In genomic region chr8:47298460-47298859, GRCm38 (mm10) we compare ENCODE assay signal across 35 mouse cellular contexts.
"Had no signal": no experiment of that assay in that cellular context is flagged by ENCODE, and none has a peak within 500 bp of the region (broad histone marks: within the 10 kb centered on the region; RNA-seq: fewer than 3 reads in every experiment).

No protein-coding gene starts in this region.

- H3K9ac ChIP-seq: heart, embryonic 12.5 days; heart, embryonic 13.5 days; heart, embryonic 15.5 days; hindbrain, embryonic 12.5 days; hindbrain, embryonic 13.5 days; hindbrain, embryonic 14.5 days; hindbrain, embryonic 15.5 days; intestine, embryonic 15.5 days; kidney, embryonic 15.5 days had no signal

- DNase-seq: heart, postnatal 10 days; heart, postnatal 14 days; heart, postnatal 36 days; heart, postnatal 4 days; kidney, adult 11 months; kidney, adult 18-20 months; kidney, adult 2 months; kidney, adult 8-10 months; kidney, adult 9 months; kidney, postnatal 10 days; kidney, postnatal 14 days; kidney, postnatal 25 days; kidney, postnatal 36 days; kidney, postnatal 4 days; layer of hippocampus, adult 9-11 months; layer of hippocampus, postnatal 36 days had no signal

- H3K27me3 ChIP-seq: heart, embryonic 12.5 days; heart, embryonic 15.5 days; hindbrain, embryonic 12.5 days; hindbrain, embryonic 13.5 days; hindbrain, embryonic 15.5 days; intestine, embryonic 15.5 days; kidney, embryonic 15.5 days had no signal

- H3K4me3 ChIP-seq: heart, embryonic 10.5 days; heart, embryonic 12.5 days; heart, embryonic 13.5 days; heart, embryonic 15.5 days; hindbrain, embryonic 10.5 days; hindbrain, embryonic 12.5 days; hindbrain, embryonic 13.5 days; hindbrain, embryonic 15.5 days; intestine, embryonic 15.5 days; kidney, embryonic 15.5 days; layer of hippocampus, adult 2 months had no signal

- H3K36me3 ChIP-seq: heart, embryonic 10.5 days; heart, embryonic 12.5 days; heart, embryonic 13.5 days; heart, embryonic 15.5 days; hindbrain, embryonic 10.5 days; hindbrain, embryonic 12.5 days; hindbrain, embryonic 13.5 days; hindbrain, embryonic 15.5 days; intestine, embryonic 15.5 days; kidney, embryonic 15.5 days had no signal

- ATAC-seq: hindbrain, embryonic 16.5 days; hindbrain, postnatal 0 days; inflammation-experienced regulatory T-cells, adult 6 months; intestine, embryonic 15.5 days; intestine, embryonic 16.5 days; intestine, postnatal 0 days had no signal

- H3K9me3 ChIP-seq: heart, embryonic 10.5 days; heart, embryonic 12.5 days; heart, embryonic 13.5 days; heart, embryonic 15.5 days; hindbrain, embryonic 10.5 days; hindbrain, embryonic 12.5 days; hindbrain, embryonic 13.5 days; hindbrain, embryonic 15.5 days; intestine, embryonic 15.5 days; kidney, embryonic 15.5 days had no signal

- H3K4me2 ChIP-seq: heart, embryonic 11.5 days; heart, embryonic 12.5 days; heart, embryonic 13.5 days; heart, embryonic 15.5 days; hindbrain, embryonic 12.5 days; hindbrain, embryonic 13.5 days; hindbrain, embryonic 14.5 days; hindbrain, embryonic 15.5 days; intestine, embryonic 15.5 days; kidney, embryonic 15.5 days had no signal

- H3K27ac ChIP-seq: heart, embryonic 10.5 days; heart, embryonic 13.5 days; heart, embryonic 15.5 days; hindbrain, embryonic 10.5 days; hindbrain, embryonic 12.5 days; hindbrain, embryonic 13.5 days; hindbrain, embryonic 14.5 days; hindbrain, embryonic 15.5 days; hindbrain, postnatal 0 days; intestine, embryonic 15.5 days; kidney, embryonic 15.5 days; kidney, postnatal 0 days; layer of hippocampus, adult 2 months had no signal

- H3K4me1 ChIP-seq: heart, embryonic 10.5 days; heart, embryonic 12.5 days; heart, embryonic 13.5 days; heart, embryonic 15.5 days; hindbrain, embryonic 10.5 days; hindbrain, embryonic 12.5 days; hindbrain, embryonic 13.5 days; hindbrain, embryonic 15.5 days; intestine, embryonic 15.5 days; kidney, embryonic 15.5 days had no signal
